Mouse (Mus musculus) splenic B cell, adult 2 months (primary cell): ENCODE measurements around the gene Cxcl10.

Experiments
- DNase-seq: peaks from one replicate; pipeline ENCODE4 v3.0.0-alpha.2; 2011; ENCODE audit warnings: low read depth, low spot score
- H3K27me3 ChIP-seq: 2 replicates; pipeline ENCODE4 v1.6.1; 2012; ENCODE audit warnings: mild to moderate bottlenecking, low read length, moderate library complexity, mixed read lengths; ENCODE audit not compliant: control insufficient read depth, poor library complexity, insufficient read depth, severe bottlenecking
- H3K36me3 ChIP-seq: 2 replicates; pipeline ENCODE4 v1.6.1; 2012; ENCODE audit warnings: mild to moderate bottlenecking, low read length, moderate library complexity, mixed read lengths; ENCODE audit not compliant: control insufficient read depth, poor library complexity, insufficient read depth, severe bottlenecking

The Cxcl10 gene

DNA sequence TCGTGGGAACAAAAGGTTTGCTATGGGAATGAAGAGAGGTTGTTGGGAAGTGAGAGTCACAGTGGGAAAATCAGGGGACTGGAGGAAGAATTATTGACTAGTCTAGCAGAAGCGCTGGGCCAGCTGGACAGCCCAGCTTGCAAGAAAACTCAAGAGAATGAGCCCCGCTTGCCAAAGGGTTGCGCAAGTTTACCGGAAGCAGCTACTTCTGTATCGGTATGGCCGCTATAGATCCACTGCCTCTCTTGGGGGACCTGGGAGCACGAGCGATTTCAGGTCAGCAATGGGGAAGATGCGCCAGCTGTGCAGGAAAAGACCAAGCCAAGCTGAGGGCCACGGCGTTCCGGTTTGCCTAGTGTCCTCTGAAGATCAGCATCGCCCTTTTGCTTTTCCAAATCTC, 30.1 kb downstream of the Cxcl10 start:
- H3K36me3 ChIP-seq, result no peaks in the 10 kb centered on the region
- DNase-seq, result no peak

DNA sequence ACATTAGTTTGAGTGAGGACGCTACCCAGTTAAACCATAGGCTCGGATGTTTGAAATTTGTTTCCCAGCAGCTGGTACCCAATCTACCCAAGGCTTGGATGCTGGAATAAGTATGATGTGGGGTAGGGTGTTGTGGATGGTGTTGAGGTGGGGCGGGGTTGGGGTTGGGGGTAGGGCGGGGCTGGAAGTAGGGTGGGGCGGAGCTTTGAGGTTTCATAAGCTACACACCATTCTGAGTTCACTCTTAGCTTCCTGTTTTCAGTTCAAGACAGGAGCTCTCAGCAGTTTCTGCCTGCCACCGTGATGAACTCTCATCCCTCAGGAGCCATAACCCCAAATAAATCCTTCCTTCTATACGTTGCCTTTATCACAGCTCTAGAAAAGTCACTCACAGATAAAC, 30.6 kb downstream of the Cxcl10 start:
- no peaks in the 10 kb centered on the region for H3K27me3 ChIP-seq
- no peak for DNase-seq

More for the DNA sequence above, 30.1 kb downstream of the Cxcl10 start:
- no peaks in the 10 kb centered on the region for H3K27me3 ChIP-seq

DNA sequence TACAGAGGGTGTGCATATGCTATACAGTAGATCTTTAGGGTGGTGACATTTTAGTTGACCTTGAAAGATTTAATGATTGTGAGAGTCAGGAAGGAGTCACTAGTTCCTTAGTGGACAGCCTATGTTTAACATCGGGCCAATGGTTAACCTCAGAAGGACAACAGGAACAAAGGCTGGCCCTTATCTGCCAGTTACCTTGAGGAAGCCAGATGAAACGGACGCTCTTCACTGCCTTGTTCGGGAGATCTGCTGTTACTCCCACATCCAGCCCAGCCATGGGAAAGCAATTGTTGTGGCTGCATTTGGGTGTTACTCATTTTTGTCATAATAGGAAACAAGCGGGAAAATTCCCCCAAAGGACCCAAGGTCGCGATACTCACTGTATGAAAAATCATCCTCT, 34.9 kb downstream of the Cxcl10 start:
- no peak for DNase-seq
- Histone ChIP-seq H3K36me3 (no peaks in the 10 kb centered on the region), H3K27me3 (no peaks in the 10 kb centered on the region)

More for the DNA sequence above, 30.6 kb downstream of the Cxcl10 start:
- no peaks in the 10 kb centered on the region for H3K36me3 ChIP-seq

- Histone ChIP-seq H3K36me3 (no peaks in the 10 kb centered on the region), H3K27me3 (no peaks in the 10 kb centered on the region)
- peak; percentile 94 for DNase-seq
Observed at GRCm38 (mm10) chr5:92312046-92312715, 36.5 kb downstream of the Cxcl10 start.

- Histone ChIP-seq H3K27me3 (no peaks in the 10 kb centered on the region), H3K36me3 (peaks cover 4% of the 10 kb centered on the region)
- peak; percentile 96 for DNase-seq
Observed at GRCm38 (mm10) chr5:92309681-92310511, 38.8 kb downstream of the Cxcl10 start, which contains the start of gene Sdad1. Gene Sdad1, minus strand, starts transcription at chr5:92310479.

- Histone ChIP-seq H3K27me3 (no peaks in the 10 kb centered on the region), H3K36me3 (peaks cover 20% of the 10 kb centered on the region)
- no peak for DNase-seq
Observed at GRCm38 (mm10) chr5:92304291-92304690, 44.4 kb downstream of the Cxcl10 start.

DNA sequence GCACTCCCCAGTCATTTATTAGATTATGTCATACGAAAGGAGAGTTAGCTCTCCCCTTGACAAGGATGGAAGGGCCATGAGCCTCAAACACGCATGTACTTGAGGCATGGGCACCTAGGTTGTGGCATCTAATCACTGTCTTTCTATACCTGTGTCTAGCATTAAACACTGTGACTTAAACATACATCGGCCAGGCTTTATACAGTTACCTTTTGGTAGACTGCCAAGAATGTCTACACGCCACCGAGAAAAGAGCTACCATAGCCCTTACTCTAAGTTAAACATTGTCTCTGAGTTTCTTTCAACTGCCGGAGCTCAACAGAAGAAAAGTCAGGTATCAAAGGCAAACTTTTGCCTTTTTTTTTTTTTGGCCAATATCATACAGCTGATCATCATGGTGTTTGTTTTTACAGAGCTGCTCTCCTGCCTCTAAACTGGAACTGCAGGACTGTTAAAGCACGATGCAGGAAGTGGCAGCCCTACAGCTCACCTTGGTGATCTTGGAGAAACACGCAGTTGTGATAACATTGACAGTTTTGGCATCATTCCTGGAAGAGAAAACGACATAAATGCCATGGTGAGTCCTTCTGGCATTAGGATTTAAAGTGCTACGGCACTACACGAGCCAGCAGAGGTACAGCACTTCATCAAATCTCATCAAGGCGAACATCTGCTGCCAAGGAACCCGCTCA, 46.4 kb downstream of the Cxcl10 start:
- DNase-seq, result no peak
- H3K36me3 ChIP-seq, result peaks cover 20% of the 10 kb centered on the region
- no peaks in the 10 kb centered on the region for H3K27me3 ChIP-seq
